Mouse (Mus musculus) ES-E14 (cell line): ENCODE results near the gene Carhsp1. TPM values are rescaled to one million over a fixed set of nuclear protein-coding genes. Genes with fewer than 3 reads are reported as not detected.

Experiments used
- DNase-seq: peaks from one replicate; pipeline ENCODE4 v3.0.0-alpha.2; 2013; ENCODE audit warnings: low read depth, low spot score
- H3K27ac ChIP-seq: 2 replicates; pipeline ENCODE4 v1.5.1; 2012; ENCODE audit warnings: low read depth, mild to moderate bottlenecking, low read length, moderate library complexity, mixed read lengths; ENCODE audit not compliant: poor library complexity, insufficient read depth, severe bottlenecking
- H3K36me3 ChIP-seq: 2 replicates; pipeline ENCODE4 v1.6.1; 2012; ENCODE audit warnings: mild to moderate bottlenecking, low read length, moderate library complexity, mixed read lengths; ENCODE audit not compliant: control insufficient read depth, poor library complexity, insufficient read depth, severe bottlenecking
- H3K4me1 ChIP-seq, 2 experiments: fragments of 150-350 bp in 1 of 2; sonication (generic) in 1 of 2; 2 replicates each; pipeline ENCODE4 v1.6.1; 2012; ENCODE audit warnings: low read length in 2 of 2, mild to moderate bottlenecking in 1 of 2, mixed read lengths in 1 of 2; ENCODE audit not compliant: control insufficient read depth in 2 of 2, insufficient read depth in 2 of 2, poor library complexity in 1 of 2
- H3K4me3 ChIP-seq, 2 experiments: fragments of 150-350 bp in 1 of 2; sonication (generic) in 1 of 2; 2 replicates each; pipeline ENCODE4 v1.5.1; 2012; ENCODE audit warnings: low read length in 2 of 2, low read depth in 1 of 2, mild to moderate bottlenecking in 1 of 2, mixed read lengths in 1 of 2; ENCODE audit not compliant: insufficient read depth in 1 of 2, poor library complexity in 1 of 2, severe bottlenecking in 1 of 2
- H3K9ac ChIP-seq: 2 replicates; pipeline ENCODE4 v1.6.1; 2012; ENCODE audit warnings: low read depth, mild to moderate bottlenecking, low read length, mixed read lengths; ENCODE audit not compliant: poor library complexity, insufficient read depth, severe bottlenecking
- H3K9me3 ChIP-seq: fragments of 150-350 bp; sonication (generic); 2 replicates; pipeline ENCODE4 v1.6.1; 2012; ENCODE audit warnings: low read depth, mild to moderate bottlenecking, low read length; ENCODE audit not compliant: control insufficient read depth, insufficient read depth
- CHD2 ChIP-seq: IDR thresholded peaks from 2 replicates; pipeline ENCODE4 v1.6.1; 2014; ENCODE audit warnings: mild to moderate bottlenecking, low read depth, low read length, inconsistent platforms
- HCFC1 ChIP-seq: IDR thresholded peaks from 2 replicates; pipeline ENCODE4 v1.6.1; 2012; ENCODE audit warnings: low read length, inconsistent platforms, borderline replicate concordance; ENCODE audit not compliant: insufficient read depth
- MAFK ChIP-seq: IDR thresholded peaks from 2 replicates; pipeline ENCODE4 v1.6.1; 2014; ENCODE audit warnings: mild to moderate bottlenecking, low read depth, low read length, inconsistent platforms; ENCODE audit not compliant: insufficient read depth
- ZC3H11A ChIP-seq: IDR thresholded peaks from 2 replicates; pipeline ENCODE4 v1.6.1; 2012; ENCODE audit warnings: low read depth, mild to moderate bottlenecking, inconsistent platforms, low read length, borderline replicate concordance
- ZNF384 ChIP-seq: IDR thresholded peaks from 2 replicates; pipeline ENCODE4 v1.6.1; 2012; ENCODE audit warnings: low read depth, low read length, inconsistent platforms
- in situ Hi-C, 2 experiments: fragments of 600-800 bp; cut with MboI; formaldehyde crosslinking; loops; one replicate each; pipeline ENCODE4 v1.15.1; 2025; ENCODE audit warnings: low sequenced_read_pairs in 2 of 2, inconsistent platforms in 1 of 2; ENCODE audit not compliant: unreplicated experiment in 2 of 2
- total RNA-seq: library from RNA; depleted of rRNA; stranded (reverse); fragments of 300-350 nt; gene quantifications from 2 replicates; pipeline ENCODE4 v1.2.3, GENCODE M21; 2012

The Carhsp1 gene
- total RNA-seq, 1 experiment: 66.6 TPM

DNA sequence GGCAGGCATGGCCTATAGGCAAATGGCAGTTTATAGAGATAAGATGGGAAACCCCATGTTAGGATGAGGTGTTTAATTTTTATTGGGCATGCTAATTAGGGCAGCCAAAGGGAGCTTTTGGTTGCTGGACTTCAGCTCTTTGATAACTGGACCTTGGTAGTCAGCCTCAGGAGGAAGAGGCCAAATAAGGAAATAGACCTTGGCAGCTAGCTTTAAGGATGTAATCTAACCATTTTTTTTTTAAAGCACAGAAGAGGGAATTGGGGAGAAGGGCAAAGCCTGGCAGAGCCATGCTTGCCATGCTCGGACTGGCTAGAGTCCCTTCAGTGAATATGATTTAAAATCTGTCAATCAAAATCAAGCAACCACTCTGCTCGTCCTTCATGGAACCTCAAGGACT lies 41.5 kb downstream of the Carhsp1 start:
- no peaks in the 10 kb centered on the region for H3K4me1 ChIP-seq
- peaks cover 13% of the 10 kb centered on the region; the same call in 1 of the 2 replicates for H3K36me3 ChIP-seq
- in situ Hi-C loops: no loop called here
- no peak overlapping the region for H3K4me3 ChIP-seq
- no peak overlapping the region for H3K27ac ChIP-seq
- no peak for DNase-seq
- no peak for TF ChIP-seq ZC3H11A
- TF ChIP-seq MAFK: no peak
- TF ChIP-seq HCFC1: no peak
- TF ChIP-seq ZNF384: no peak
- TF ChIP-seq CHD2: no peak
- no peaks in the 10 kb centered on the region for H3K9me3 ChIP-seq
- no peak overlapping the region for H3K9ac ChIP-seq

DNA sequence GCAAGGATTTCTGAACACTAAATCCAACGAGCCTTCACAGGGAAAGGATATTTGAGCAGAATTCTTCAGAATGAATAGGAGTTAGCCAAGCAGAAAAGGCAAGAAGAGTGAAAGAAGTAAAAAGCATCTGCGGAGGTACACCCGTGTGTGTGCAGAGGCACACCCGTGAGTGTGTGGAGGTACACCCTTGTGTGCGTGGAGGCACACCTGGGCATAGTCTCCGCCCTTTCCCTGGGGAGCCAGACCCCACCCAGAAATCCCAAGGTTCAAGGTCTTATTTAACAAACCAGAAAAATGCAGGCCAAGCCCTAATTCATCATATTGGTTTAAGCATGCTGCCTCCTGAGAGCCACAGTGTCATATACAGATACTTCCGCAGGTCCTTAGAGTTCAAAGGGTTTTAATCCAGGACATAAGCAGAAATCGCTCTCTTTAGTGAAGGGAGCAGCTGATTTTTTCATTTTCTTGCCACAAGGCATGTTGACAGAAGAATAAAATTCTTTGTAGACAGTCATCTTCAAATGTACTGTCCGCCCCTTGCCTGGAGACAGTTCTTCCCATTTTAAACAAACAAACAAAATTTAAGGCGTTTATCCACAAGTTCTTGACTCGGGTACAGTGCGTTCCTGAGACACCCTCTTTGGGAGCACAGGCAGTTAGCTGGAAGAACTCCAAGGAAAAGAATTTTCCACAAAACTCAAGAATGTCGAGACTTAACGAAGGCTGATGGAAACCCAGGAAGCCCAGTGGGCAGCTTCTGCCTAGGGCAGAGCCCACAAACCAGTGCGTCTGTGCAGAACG lies 51.4 kb downstream of the Carhsp1 start:
- H3K27ac ChIP-seq: no peak overlapping the region

DNA sequence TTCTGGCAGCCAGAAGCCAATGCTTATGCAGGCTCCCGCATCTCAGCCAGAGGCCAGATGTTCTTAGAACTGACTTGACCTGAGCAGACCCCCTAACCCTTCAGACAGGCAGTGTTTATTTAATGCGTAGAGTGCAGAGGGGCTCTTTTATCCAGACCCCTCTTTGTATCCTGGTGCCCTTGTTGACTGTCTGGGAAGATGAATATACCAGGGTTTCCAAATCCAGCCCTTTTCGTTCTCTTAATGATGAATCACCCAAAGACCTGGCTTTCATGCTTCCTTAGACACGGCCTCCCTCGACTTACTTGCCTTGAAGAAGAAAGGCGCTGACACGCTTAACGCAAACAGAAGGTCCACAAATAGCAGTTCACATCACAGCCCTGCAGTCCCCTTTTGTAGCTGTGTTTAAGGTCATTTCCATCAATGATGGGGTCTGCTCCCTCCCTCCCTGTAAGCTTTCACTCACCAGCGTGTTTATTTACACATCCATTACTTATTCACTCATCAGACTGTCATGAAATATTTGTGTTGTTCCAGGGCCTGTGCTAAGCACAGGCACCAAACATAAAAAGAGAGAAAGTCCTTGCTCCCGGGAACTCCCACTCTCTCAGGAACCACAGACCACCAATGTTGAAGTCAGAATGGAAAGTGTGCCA lies 52.2 kb downstream of the Carhsp1 start:
- Histone ChIP-seq H3K9me3 (no peaks in the 10 kb centered on the region), H3K4me1 (peaks cover 0 to 2% of the 10 kb centered on the region in 2 experiments; a peak in 1 of 4 replicates), H3K27ac (no peak overlapping the region), H3K4me3 (no peak overlapping the region), H3K9ac (no peak overlapping the region), H3K36me3 (no peaks in the 10 kb centered on the region)
- DNase-seq: no peak
- in situ Hi-C loops: no loop called here
- no peak for TF ChIP-seq HCFC1
- TF ChIP-seq ZNF384: no peak
- no peak for TF ChIP-seq ZC3H11A
- no peak for TF ChIP-seq CHD2
- TF ChIP-seq MAFK: no peak

More for the DNA sequence above, 51.4 kb downstream of the Carhsp1 start:
- no peak overlapping the region for H3K9ac ChIP-seq
- peaks cover 0 to 2% of the 10 kb centered on the region in 2 experiments; a peak in 1 of 4 replicates for H3K4me1 ChIP-seq
- H3K4me3 ChIP-seq: no peak overlapping the region
- TF ChIP-seq ZC3H11A (no peak), MAFK (no peak), HCFC1 (no peak), CHD2 (no peak), ZNF384 (no peak)
- no peaks in the 10 kb centered on the region for H3K9me3 ChIP-seq
- no peaks in the 10 kb centered on the region for H3K36me3 ChIP-seq
- in situ Hi-C loops: no loop called here
- DNase-seq: no peak

DNA sequence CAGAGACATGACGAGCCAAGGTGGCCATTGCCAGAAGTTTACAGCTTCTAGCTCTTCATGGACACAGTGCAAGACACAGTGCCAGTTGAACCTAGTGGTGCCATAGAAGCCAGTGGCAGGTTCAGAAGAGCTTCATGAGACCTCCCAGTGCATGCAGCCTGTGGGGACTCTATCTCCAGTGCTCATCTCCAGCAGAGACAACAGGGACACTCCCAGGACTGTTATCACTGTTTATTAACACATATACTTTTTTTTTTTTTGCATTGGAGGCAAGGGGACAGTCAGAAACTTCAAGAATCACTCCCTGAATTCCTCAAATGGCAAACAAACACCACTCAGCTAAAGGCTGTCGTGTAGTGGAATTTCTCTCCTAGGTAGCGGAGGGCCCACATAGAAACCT lies 58.5 kb downstream of the Carhsp1 start:
- in situ Hi-C loops: no loop called here
- Histone ChIP-seq H3K9me3 (no peaks in the 10 kb centered on the region), H3K27ac (no peak overlapping the region), H3K4me1 (no peaks in the 10 kb centered on the region; a peak in 1 of 4 replicates), H3K9ac (no peak overlapping the region), H3K4me3 (no peak overlapping the region), H3K36me3 (no peaks in the 10 kb centered on the region)
- TF ChIP-seq HCFC1 (no peak), ZNF384 (no peak), CHD2 (no peak), MAFK (no peak)
- DNase-seq: no peak
